Mouse (Mus musculus) mammary gland, adult 2 months (tissue): ENCODE measurements around the gene Cers1. TPM values are rescaled to one million over a fixed set of nuclear protein-coding genes. Genes with fewer than 3 reads are reported as not detected.

ENCODE experiments used
- polyA plus RNA-seq: library from polyadenylated mRNA; depleted of rRNA; stranded (reverse); fragments of >200 nt; gene quantifications from 2 replicates; pipeline ENCODE4 v1.2.3, GENCODE M21; 2012; ENCODE audit warnings: low replicate concordance; rRNA removed

Gene Cers1
- 1.1 and 8.3 TPM in 2 replicates for polyA plus RNA-seq

GRCm38 (mm10) chr8:70315624-70316510, at the start of gene Cers1:
TSS of gene Cers1 (plus strand) at chr8:70315775.

GRCm38 (mm10) chr8:70282603-70283135, 32.9 kb upstream of the Cers1 start, which contains the start of gene Homer3:
TSS of gene Homer3 (plus strand) at chr8:70282827.

GRCm38 (mm10) chr8:70302358-70302890, 13.2 kb upstream of the Cers1 start, which contains the start of the genes Ddx49 and Cope:
TSS of gene Ddx49 (minus strand) at chr8:70302489.
TSS of gene Cope (plus strand) at chr8:70302518.

GRCm38 (mm10) chr8:70329124-70329834, 13.7 kb downstream of the Cers1 start, which contains the start of gene Gdf1:
TSS of gene Gdf1 (plus strand) at chr8:70329817.

GRCm38 (mm10) chr8:70353194-70353817, 37.7 kb downstream of the Cers1 start, which contains the start of gene Upf1:
TSS of gene Upf1 (minus strand) at chr8:70353278.

GRCm38 (mm10) chr8:70373397-70374317, 58.1 kb downstream of the Cers1 start, which contains the start of gene Comp:
TSS of gene Comp (plus strand) at chr8:70373558.

Other genes starting within 250 kb of the Cers1 start
- 2.8 and 3.8 TPM in 2 replicates for gene Tm6sf2, start 242.9 kb upstream of the Cers1 start, polyA plus RNA-seq
- 0.31 and 0.65 TPM in 2 replicates for gene Hapln4, start 232.3 kb upstream of the Cers1 start, polyA plus RNA-seq
- 0.36 and 0.73 TPM in 2 replicates for gene Ncan, start 194.9 kb upstream of the Cers1 start, polyA plus RNA-seq
- gene Nr2c2ap, start 184.4 kb upstream of the Cers1 start, polyA plus RNA-seq, result 11.8 and 12.8 TPM in 2 replicates
- gene Rfxank, start 176.6 kb upstream of the Cers1 start, polyA plus RNA-seq, result 27.4 and 34.3 TPM in 2 replicates
- gene Borcs8, start 176.3 kb upstream of the Cers1 start, polyA plus RNA-seq, result 98.4 and 104 TPM in 2 replicates
- gene Mef2b, start 176.1 kb upstream of the Cers1 start, polyA plus RNA-seq, result 0.29 and 3.7 TPM in 2 replicates
- gene Tmem161a, start 143.4 kb upstream of the Cers1 start, polyA plus RNA-seq, result 108 and 160 TPM in 2 replicates
- 37.9 and 68.3 TPM in 2 replicates for gene Slc25a42, start 103.5 kb upstream of the Cers1 start, polyA plus RNA-seq
- gene Sugp2, start 81.5 kb upstream of the Cers1 start, polyA plus RNA-seq, result 35.9 and 45.8 TPM in 2 replicates
- gene Armc6, start 81.3 kb upstream of the Cers1 start, polyA plus RNA-seq, result 16.3 and 19.1 TPM in 2 replicates
- gene Homer3, start 32.9 kb upstream of the Cers1 start, polyA plus RNA-seq, result 28.4 and 42.3 TPM in 2 replicates
- 43.0 and 47.9 TPM in 2 replicates for gene Ddx49, start 13.3 kb upstream of the Cers1 start, polyA plus RNA-seq
- 262 and 364 TPM in 2 replicates for gene Cope, start 13.3 kb upstream of the Cers1 start, polyA plus RNA-seq
- gene Gdf1, start 14.0 kb downstream of the Cers1 start, polyA plus RNA-seq, result 2.9 TPM in 1 of 2 replicates, not detected in the other
- 23.8 and 44.2 TPM in 2 replicates for gene Upf1, start 37.5 kb downstream of the Cers1 start, polyA plus RNA-seq
- 1.1 TPM in 2 replicates for gene Comp, start 57.8 kb downstream of the Cers1 start, polyA plus RNA-seq
- gene Crtc1, start 123.8 kb downstream of the Cers1 start, polyA plus RNA-seq, result 22.9 and 36.9 TPM in 2 replicates
- gene Klhl26, start 161.2 kb downstream of the Cers1 start, polyA plus RNA-seq, result 53.4 and 80.6 TPM in 2 replicates
- gene Tmem59l, start 171.6 kb downstream of the Cers1 start, polyA plus RNA-seq, result 0.42 and 0.50 TPM in 2 replicates
- gene Crlf1, start 177.4 kb downstream of the Cers1 start, polyA plus RNA-seq, result 5.2 and 5.7 TPM in 2 replicates
- 240 and 366 TPM in 2 replicates for gene Rex1bd, start 191.0 kb downstream of the Cers1 start, polyA plus RNA-seq
- gene Uba52, start 195.0 kb downstream of the Cers1 start, polyA plus RNA-seq, result 371 and 768 TPM in 2 replicates
- 331 and 487 TPM in 2 replicates for gene Fkbp8, start 211.9 kb downstream of the Cers1 start, polyA plus RNA-seq
- gene Kxd1, start 212.2 kb downstream of the Cers1 start, polyA plus RNA-seq, result 82.7 and 119 TPM in 2 replicates
- 29.0 and 40.3 TPM in 2 replicates for gene Ell, start 223.7 kb downstream of the Cers1 start, polyA plus RNA-seq